Mouse (Mus musculus): Measurements from ENCODE around the gene Lgals8. TPM values are rescaled to one million over a fixed set of nuclear protein-coding genes. Genes with fewer than 3 reads are reported as not detected.

Lgals8 gene
- 19.6 and 20.1 TPM in 2 replicates for total RNA-seq (2014; rRNA removed)
- polyA plus RNA-seq (2015; fragmentation: Nextera tagmentation; extraction: Ambion mirVana) = 28.6 and 30.0 TPM in 2 replicates

GRCm38 (mm10) chr13:12464844-12465243, at the start of gene Lgals8:
Gene Lgals8, minus strand, starts transcription at chr13:12464944.
- no peak for ATAC-seq
- no peak for TF ChIP-seq CTCF (IDR thresholded peaks at IDR 0.05; ENCODE audit: low read depth)
- H3K27ac ChIP-seq = no peak within 1 kb of the TSS
- no peak for DNase-seq (ENCODE audit: low spot score)
- no peak within 1 kb of the TSS for H3K9ac ChIP-seq (replicated peaks; ENCODE audit: low read length)
- 93% methylated on average over 1 of the region's 1 CpGs for WGBS
- H3K4me2 ChIP-seq (ENCODE audit: low read depth, low read length) = no peak within 1 kb of the TSS
- no peaks in the 10 kb centered on the region for H3K9me3 ChIP-seq (ENCODE audit: low read length)
- H3K36me3 ChIP-seq (ENCODE audit: insufficient read depth, low read length) = no peaks in the 10 kb centered on the region
- H3K4me1 ChIP-seq (ENCODE audit: insufficient read depth, low read length) = no peaks in the 10 kb centered on the region
- no peaks in the 10 kb centered on the region for H3K27me3 ChIP-seq (ENCODE audit: insufficient read depth, low read length)
- no peak within 1 kb of the TSS for H3K4me3 ChIP-seq (ENCODE audit: low read length)

DNA sequence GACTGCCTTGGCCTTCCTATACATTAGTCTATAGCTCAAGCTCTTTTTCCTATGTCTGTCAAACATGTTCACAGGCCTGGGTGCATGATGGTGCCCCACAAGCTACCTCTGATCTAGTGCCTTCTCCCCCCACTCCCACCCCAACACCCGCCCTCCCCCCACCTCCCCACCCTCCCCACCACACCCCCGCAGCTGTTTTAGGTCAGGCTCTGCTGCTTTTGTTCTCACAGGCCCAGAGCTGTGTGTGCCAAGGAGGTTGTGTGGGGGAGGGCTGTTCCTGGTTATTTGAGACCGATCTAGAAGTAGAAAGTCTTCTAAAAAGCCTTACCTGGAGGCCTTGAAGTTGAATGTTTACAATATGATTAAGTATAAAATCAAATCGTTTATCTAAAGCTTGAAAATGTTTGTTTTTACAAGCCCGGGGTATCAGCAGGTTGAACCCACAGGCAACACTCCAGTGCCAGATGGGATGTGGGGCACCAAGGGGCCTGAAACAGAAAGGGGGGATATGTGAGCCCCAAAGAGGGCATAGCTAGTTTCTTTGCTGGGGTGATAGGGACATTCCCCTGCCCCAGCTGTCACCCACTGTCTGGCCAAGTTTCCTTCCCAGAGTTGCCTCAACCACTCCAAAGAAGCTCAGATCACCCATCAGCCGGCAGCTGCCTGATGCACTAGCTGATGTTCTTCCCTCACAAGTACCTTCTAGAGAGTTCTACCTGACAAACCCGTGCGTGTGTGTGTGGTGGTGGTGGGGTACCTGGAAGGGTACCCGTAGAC, 46.6 kb upstream of the Lgals8 start:
- no peaks in the 10 kb centered on the region for H3K36me3 ChIP-seq (ENCODE audit: insufficient read depth, low read length)
- DNase-seq (ENCODE audit: low spot score) = no peak
- TF ChIP-seq CTCF (IDR thresholded peaks at IDR 0.05; ENCODE audit: low read depth) = no peak
- H3K27ac ChIP-seq = no peak overlapping the region
- no peak overlapping the region for H3K9ac ChIP-seq (replicated peaks; ENCODE audit: low read length)
- ATAC-seq = no peak
- H3K4me3 ChIP-seq (ENCODE audit: low read length) = no peak overlapping the region
- H3K27me3 ChIP-seq (ENCODE audit: insufficient read depth, low read length) = no peaks in the 10 kb centered on the region
- no peaks in the 10 kb centered on the region for H3K4me1 ChIP-seq (ENCODE audit: insufficient read depth, low read length)
- no peaks in the 10 kb centered on the region for H3K9me3 ChIP-seq (ENCODE audit: low read length)
- 72% methylated on average over 9 of the region's 9 CpGs for WGBS
- H3K4me2 ChIP-seq (ENCODE audit: low read depth, low read length) = no peak overlapping the region

GRCm38 (mm10) chr13:12510032-12510431, 45.3 kb upstream of the Lgals8 start:
- ATAC-seq (no peak), DNase-seq (ENCODE audit: low spot score) (no peak)
- Histone ChIP-seq H3K9me3 (ENCODE audit: low read length) (no peaks in the 10 kb centered on the region), H3K4me3 (ENCODE audit: low read length) (no peak overlapping the region), H3K36me3 (ENCODE audit: insufficient read depth, low read length) (no peaks in the 10 kb centered on the region), H3K27ac (no peak overlapping the region), H3K27me3 (ENCODE audit: insufficient read depth, low read length) (no peaks in the 10 kb centered on the region), H3K9ac (replicated peaks; ENCODE audit: low read length) (no peak overlapping the region), H3K4me1 (ENCODE audit: insufficient read depth, low read length) (no peaks in the 10 kb centered on the region), H3K4me2 (ENCODE audit: low read depth, low read length) (no peak overlapping the region)
- TF ChIP-seq CTCF (IDR thresholded peaks at IDR 0.05; ENCODE audit: low read depth) = no peak
- 86% methylated on average over 6 of the region's 6 CpGs for WGBS

- Histone ChIP-seq H3K36me3 (ENCODE audit: insufficient read depth, low read length) (no peaks in the 10 kb centered on the region), H3K9ac (replicated peaks; ENCODE audit: low read length) (no peak overlapping the region), H3K4me2 (ENCODE audit: low read depth, low read length) (no peak overlapping the region), H3K27ac (no peak overlapping the region), H3K27me3 (ENCODE audit: insufficient read depth, low read length) (no peaks in the 10 kb centered on the region), H3K9me3 (ENCODE audit: low read length) (no peaks in the 10 kb centered on the region), H3K4me1 (ENCODE audit: insufficient read depth, low read length) (0 out of 2 replicates have a peak, but pooled peaks cover 3% of the 10 kb centered on the region), H3K4me3 (ENCODE audit: low read length) (no peak overlapping the region)
- DNase-seq (ENCODE audit: low spot score) (no peak), ATAC-seq (no peak)
- 88% methylated on average over 6 of the region's 6 CpGs for WGBS
- no peak for TF ChIP-seq CTCF (IDR thresholded peaks at IDR 0.05; ENCODE audit: low read depth)
Observed at GRCm38 (mm10) chr13:12507426-12507825, 42.7 kb upstream of the Lgals8 start.

- 73% methylated on average over 3 of the region's 3 CpGs for WGBS
- Histone ChIP-seq H3K4me1 (ENCODE audit: insufficient read depth, low read length) (0 out of 2 replicates have a peak, but pooled peaks cover 3% of the 10 kb centered on the region), H3K27ac (no peak overlapping the region), H3K4me3 (ENCODE audit: low read length) (no peak overlapping the region), H3K27me3 (ENCODE audit: insufficient read depth, low read length) (no peaks in the 10 kb centered on the region), H3K36me3 (ENCODE audit: insufficient read depth, low read length) (no peaks in the 10 kb centered on the region), H3K9me3 (ENCODE audit: low read length) (no peaks in the 10 kb centered on the region), H3K4me2 (ENCODE audit: low read depth, low read length) (no peak overlapping the region), H3K9ac (replicated peaks; ENCODE audit: low read length) (no peak overlapping the region)
- ATAC-seq (no peak), DNase-seq (ENCODE audit: low spot score) (no peak)
- no peak for TF ChIP-seq CTCF (IDR thresholded peaks at IDR 0.05; ENCODE audit: low read depth)
Observed at GRCm38 (mm10) chr13:12505359-12505758, 40.6 kb upstream of the Lgals8 start.

DNA sequence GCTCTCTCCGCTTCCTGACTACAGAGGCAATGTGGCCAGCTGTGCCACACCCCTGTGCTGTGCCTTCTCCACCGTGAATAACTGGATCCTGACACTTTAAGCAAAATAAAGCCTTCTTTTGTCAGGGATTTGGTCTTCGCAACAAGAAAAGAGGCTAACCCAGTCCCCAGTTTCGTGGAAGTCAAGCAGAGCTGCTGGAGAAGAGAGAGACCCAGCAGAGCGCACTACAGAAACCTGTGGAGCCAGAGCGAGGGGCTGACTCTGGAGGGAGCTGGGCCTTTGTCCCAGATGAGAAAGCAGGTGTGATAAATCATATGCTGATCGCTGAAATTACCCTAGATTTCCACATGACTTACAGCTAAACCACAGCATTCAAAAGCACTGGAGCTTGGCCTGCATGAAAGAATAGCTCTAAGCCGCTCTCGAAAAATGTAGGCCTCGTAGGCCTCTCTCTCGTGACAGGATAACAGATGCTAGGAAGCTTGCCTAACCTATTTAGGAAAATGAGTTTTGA, 38.6 kb upstream of the Lgals8 start:
- Histone ChIP-seq H3K9ac (replicated peaks; ENCODE audit: low read length) (no peak overlapping the region), H3K4me1 (ENCODE audit: insufficient read depth, low read length) (0 out of 2 replicates have a peak, but pooled peaks cover 3% of the 10 kb centered on the region), H3K36me3 (ENCODE audit: insufficient read depth, low read length) (no peaks in the 10 kb centered on the region), H3K4me2 (ENCODE audit: low read depth, low read length) (no peak overlapping the region), H3K4me3 (ENCODE audit: low read length) (no peak overlapping the region), H3K27ac (peak overlapping the region; percentile 12; the same call in 1 of the 2 replicates), H3K27me3 (ENCODE audit: insufficient read depth, low read length) (no peaks in the 10 kb centered on the region), H3K9me3 (ENCODE audit: low read length) (no peaks in the 10 kb centered on the region)
- 29% methylated on average over 11 of the region's 11 CpGs for WGBS
- TF ChIP-seq CTCF (IDR thresholded peaks at IDR 0.05; ENCODE audit: low read depth) = no peak
- DNase-seq (ENCODE audit: low spot score) = peak; percentile 40
- ATAC-seq = peak; percentile 65

Measured in hindbrain, postnatal 0 days (tissue).